Mouse (Mus musculus) fat pad, adult 2 months (tissue): ENCODE measurements around the gene Atp5h.
"Not testable (repeated sequence)": the region's sequence is repeated elsewhere in the genome, so short reads cannot be mapped to it uniquely, and the experiment has no call there.

Source experiments
- DNase-seq: peaks from one replicate; pipeline ENCODE4 v3.0.0-alpha.2; 2011; ENCODE audit warnings: low read depth, low spot score; ENCODE audit errors: extremely low read depth

Gene Atp5h

GRCm38 (mm10) chr11:115400630-115401391 lies 19.0 kb downstream of the Atp5h start:
- no peak for DNase-seq

GRCm38 (mm10) chr11:115400126-115400525 lies 19.6 kb downstream of the Atp5h start:
- DNase-seq = no peak

- DNase-seq = no peak
Observed at GRCm38 (mm10) chr11:115398085-115398484, 21.7 kb downstream of the Atp5h start.

GRCm38 (mm10) chr11:115393721-115394325 lies 25.9 kb downstream of the Atp5h start:
- no peak for DNase-seq

GRCm38 (mm10) chr11:115391358-115391757 lies 28.4 kb downstream of the Atp5h start:
- no peak for DNase-seq

- not testable (repeated sequence) for DNase-seq
Observed at GRCm38 (mm10) chr11:115386859-115387258, 32.9 kb downstream of the Atp5h start.

- no peak for DNase-seq
Observed at GRCm38 (mm10) chr11:115384587-115384986, 35.2 kb downstream of the Atp5h start.

- no peak for DNase-seq
Observed at GRCm38 (mm10) chr11:115383701-115384474, 35.9 kb downstream of the Atp5h start.

- DNase-seq = no peak
Observed at GRCm38 (mm10) chr11:115382891-115383290, 36.9 kb downstream of the Atp5h start.

GRCm38 (mm10) chr11:115381743-115382539 lies 37.8 kb downstream of the Atp5h start, which contains the start of gene Cdr2l:
TSS of gene Cdr2l (plus strand) at chr11:115381916.
- DNase-seq = no peak

GRCm38 (mm10) chr11:115381276-115381675 lies 38.5 kb downstream of the Atp5h start:
- DNase-seq = no peak

- no peak for DNase-seq
Observed at GRCm38 (mm10) chr11:115377854-115378253, 41.9 kb downstream of the Atp5h start.

- peak; percentile 93 for DNase-seq
Observed at GRCm38 (mm10) chr11:115377254-115377653, 42.5 kb downstream of the Atp5h start.

GRCm38 (mm10) chr11:115376722-115377121 lies 43.0 kb downstream of the Atp5h start:
- DNase-seq = no peak

- no peak for DNase-seq
Observed at GRCm38 (mm10) chr11:115374695-115375425, 44.9 kb downstream of the Atp5h start.

- no peak for DNase-seq
Observed at GRCm38 (mm10) chr11:115373805-115374694, 45.7 kb downstream of the Atp5h start.

- no peak for DNase-seq
Observed at GRCm38 (mm10) chr11:115372737-115373136, 47.0 kb downstream of the Atp5h start.

GRCm38 (mm10) chr11:115372015-115372414 lies 47.7 kb downstream of the Atp5h start:
- no peak for DNase-seq

GRCm38 (mm10) chr11:115371354-115371753 lies 48.4 kb downstream of the Atp5h start:
- DNase-seq = no peak
